Mouse (Mus musculus): ENCODE results near the gene Oxct2b.
"Not testable (repeated sequence)": the region's sequence is repeated elsewhere in the genome, so short reads cannot be mapped to it uniquely, and the experiment has no call there.

The Oxct2b gene

DNA sequence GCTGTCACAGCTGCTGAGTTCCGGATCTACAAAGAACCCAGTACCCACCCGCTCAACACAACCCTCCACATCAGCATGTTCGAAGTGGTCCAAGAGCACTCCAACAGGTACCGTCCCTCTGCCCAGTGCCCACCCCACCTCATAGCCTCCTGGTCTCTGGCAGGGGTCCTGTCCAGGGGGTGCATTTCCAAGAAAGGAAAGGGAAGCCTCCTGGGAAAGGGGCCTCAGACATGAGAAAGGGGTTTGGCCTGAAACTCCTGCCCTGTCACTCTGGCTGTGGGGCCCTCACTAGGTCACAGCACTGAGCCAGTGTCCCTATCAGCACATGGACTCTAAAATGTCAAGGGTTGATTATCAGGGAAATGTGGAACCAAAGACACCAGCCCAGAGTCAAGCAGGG lies 1.4 kb upstream of the Oxct2b start:
- not testable (repeated sequence) for DNase-seq (ENCODE audit: low read depth)

DNA sequence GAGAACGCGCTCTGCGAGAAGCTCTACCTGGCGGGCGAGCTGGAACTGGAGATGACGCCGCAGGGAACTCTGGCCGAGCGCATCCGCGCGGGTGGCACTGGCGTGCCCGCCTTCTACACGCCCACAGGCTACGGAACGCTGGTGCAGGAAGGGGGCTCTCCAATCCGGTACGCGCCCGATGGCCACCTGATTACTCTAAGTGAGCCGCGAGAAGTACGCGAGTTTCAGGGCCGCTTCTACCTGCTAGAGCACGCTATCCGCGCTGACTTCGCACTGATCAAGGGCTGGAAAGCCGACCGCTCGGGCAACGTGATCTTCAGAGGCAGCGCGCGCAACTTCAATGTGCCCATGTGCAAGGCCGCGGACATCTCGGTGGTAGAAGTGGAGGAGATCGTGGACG lies 574 bp downstream of the Oxct2b start:
- DNase-seq (ENCODE audit: low read depth): not testable (repeated sequence)

DNA sequence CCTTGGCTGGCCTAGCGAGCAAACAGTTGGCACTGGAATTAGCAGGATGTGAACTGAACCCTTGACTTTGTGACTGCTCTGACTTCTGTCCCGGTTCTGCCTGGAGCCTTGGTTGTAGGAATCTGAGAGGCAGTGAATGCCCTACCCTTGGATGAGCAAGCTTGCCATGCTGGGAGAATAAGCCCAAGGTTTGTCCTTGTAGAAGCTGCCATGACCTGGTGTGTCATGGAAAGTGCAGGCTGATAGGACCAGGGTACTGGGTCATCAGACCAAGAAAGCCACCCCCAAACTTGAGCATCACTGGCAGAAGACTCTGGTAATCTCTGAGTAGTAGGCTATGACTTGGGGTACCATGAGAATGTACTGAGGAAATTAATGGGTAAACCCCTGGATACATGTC lies 5.2 kb downstream of the Oxct2b start:
- DNase-seq (ENCODE audit: low read depth): no peak

DNA sequence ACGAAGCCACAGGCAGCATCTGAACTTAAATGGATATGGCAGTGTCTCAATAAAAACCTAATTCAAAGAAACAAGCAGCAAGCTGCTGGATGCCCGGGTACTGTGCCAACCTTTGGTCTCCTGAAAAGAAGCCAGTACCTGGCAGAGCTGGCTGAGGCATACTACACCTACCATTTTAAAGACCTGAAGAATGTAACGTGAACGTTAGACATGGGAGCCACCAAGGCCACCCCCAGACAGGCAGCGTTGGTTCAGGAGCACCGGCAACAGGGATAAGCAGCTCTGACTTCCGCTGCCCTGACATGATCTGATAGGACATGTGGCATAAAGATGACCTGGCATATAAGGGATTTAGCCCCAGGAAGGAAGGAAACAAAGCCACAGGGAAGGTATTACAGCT lies 10.6 kb downstream of the Oxct2b start:
- no peak for DNase-seq (ENCODE audit: low read depth)

DNA sequence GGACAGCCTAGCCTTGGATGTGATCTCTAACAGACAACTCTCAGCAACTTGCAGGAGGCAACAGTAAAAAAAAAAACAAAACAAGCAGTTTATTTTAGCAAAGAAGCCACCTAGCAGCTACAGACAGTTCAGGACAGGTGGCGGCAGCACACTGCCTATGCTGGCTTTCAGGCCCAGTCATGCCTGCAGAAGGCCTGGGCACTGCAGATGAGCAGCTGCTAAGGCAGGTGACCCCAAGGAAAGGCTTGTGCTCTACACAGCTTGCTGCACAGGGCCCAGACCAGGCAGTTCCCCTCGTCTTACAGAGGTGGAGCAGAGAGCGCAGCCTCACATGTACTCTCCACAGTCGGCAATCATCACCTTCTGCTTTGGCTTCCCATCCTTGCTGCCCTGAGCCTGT lies 11.0 kb downstream of the Oxct2b start:
- no peak for DNase-seq (ENCODE audit: low read depth)

DNA sequence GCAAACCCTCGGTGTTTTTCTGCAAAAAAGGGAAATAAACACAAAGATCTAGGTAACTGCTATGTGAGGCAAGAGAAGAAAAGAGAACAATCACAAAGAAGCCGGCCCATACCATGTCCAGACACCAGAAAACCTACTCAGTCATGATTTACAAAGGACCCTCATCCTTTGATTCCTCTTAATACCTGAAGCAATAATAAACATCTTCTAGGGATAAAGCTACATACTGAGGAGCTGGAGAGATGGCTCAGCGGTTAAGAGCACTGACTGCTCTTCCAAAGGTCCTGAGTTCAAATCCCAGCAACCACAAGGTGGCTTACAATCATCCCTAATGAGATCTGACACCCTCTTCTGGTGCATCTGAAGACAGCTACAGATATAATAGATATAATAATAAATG lies 21.5 kb downstream of the Oxct2b start:
- no peak for DNase-seq (ENCODE audit: low read depth)

DNA sequence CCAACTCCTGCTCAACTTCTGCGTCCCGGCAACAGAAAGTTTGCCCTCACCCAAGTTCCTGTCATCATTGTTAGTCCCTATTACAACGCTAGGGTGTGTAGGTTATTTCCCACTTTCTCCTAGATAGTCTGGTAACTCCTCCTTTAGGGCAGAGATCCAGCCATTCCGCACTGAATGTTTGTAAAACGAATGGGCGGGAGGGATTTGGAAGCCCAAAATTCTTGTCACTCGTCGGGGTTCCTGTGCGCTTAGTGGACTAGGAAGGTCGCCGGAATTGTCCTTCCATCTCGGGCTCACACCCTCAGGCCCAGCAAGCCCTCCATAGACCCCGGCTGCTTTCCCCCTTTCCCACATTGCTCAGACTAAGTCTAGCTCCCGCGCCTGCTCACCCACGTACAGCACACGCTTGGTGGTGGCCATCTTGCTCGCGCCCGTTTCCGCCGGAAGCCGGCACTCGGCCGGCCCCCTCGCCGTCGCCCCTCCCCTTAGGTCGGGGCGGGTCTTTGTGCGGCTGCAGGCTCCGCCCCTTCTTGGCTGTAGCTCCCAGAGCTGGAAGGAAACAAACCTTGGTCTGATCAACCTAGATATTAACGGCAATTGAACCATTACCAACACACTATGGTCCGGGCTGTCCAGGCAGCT lies 23.6 kb downstream of the Oxct2b start, which contains the start of gene Ppie:
Gene Ppie, minus strand, starts transcription at position 439 of the 642 bp plus-strand sequence.
- DNase-seq (ENCODE audit: low read depth): peak; percentile 97

DNA sequence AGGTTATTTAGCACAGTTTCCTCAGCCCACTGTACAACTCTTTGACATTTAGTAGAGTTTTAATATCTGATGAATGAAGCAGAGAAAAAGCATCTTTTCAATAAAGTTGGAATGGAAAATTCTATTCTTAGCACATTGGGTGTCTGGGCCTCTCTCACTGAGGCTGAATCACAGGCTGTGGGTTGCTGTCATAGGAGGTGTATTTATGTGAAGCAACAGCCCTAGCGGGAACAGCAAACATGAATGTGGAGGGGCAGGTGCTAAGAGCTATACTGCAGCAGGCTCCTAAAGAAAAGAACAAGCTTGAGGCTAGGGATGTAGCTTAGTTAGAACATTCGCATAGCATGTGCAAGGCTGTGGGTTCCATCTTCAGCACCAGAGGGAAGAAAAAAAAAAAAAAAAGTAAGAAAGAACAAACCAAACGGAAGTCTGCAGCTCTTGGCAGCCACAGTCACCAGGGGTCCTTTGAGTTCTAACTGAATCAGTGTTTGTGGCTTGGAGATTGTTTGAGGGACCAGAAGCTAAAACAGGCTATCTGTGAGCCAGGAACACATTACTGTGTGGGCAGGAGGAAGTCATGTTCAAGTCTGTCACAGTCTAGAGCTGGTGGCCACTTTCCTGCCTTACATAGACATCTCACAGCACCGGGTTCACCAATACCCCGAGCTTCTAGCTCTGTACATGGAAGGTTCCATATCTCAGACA lies 31.5 kb downstream of the Oxct2b start:
- peak; percentile 60 for DNase-seq (ENCODE audit: low read depth)

DNA sequence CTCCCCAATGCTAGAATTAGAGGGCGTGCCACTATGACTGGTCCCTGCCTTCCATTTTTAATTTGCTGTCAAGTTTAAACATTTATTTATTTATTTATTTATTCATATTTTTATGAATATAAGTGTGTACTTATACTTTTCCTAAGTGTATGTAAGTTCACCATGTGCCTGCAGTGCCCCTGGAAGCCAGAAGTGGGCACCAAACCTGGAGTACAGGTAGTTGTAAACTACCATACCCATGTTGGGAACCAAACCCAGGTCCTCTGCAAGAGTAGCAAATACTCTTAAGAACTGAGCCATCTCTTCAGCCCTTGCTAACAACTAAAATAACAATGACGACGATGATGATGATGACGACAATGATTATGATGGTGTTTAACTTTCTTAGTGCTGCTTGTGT lies 35.9 kb downstream of the Oxct2b start:
- no peak for DNase-seq (ENCODE audit: low read depth)

DNA sequence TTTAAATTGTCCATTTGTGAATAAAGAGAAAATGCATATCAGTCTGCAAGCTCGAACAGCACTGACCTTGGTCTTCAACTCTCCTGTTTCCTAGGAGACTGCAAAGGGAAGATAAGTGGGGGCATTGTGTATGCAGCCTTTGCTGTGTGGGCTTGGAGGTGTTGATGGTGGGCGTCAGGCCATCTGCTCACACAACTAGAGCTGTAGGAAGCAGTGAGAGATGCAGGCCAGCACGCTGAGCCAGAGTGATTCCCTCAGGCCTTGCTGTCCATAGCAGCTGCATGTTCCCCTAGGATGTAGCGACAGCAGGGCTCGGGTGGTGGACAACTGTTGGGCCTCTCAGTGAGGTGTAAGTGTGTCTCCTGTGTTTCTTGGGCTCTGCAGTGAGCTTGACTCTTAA lies 36.9 kb downstream of the Oxct2b start:
- DNase-seq (ENCODE audit: low read depth): no peak

DNA sequence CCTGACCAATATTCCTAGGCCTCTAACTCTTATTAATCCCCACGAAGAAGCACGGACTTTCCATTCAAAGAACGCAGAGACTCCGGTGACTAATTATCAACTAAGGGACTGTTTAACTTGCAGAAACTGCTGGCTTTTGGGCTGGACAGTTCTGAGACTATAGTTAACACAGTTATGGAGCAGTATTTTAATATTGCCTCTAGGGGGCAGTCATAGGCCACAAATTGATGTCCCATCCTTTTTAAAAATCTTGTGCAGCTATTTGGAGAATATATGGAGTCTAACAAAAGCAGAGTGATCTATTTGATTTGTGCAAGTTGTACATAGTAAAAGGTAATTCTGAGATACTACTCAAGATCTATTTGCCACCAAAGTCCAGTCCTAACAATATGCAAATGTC lies 38.9 kb downstream of the Oxct2b start:
- DNase-seq (ENCODE audit: low read depth): peak; percentile 79

DNA sequence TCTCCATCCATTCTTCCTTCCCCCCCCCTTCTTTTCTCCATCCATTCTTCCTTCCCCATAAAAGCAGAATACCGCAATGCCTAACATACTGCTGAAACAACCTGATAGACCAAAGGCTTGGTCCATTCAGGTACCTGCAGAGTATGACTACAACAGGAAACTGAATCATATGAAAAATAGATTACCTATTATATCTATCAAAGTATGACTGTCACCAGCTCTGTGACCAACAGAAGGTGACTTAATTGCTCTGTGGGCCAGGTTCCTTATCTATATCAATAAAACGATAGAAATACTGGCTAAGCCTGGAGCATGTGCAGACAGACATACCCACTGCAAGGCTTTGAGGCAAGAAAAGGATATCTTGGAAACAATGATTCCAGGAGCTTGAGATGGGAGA lies 39.4 kb downstream of the Oxct2b start:
- no peak for DNase-seq (ENCODE audit: low read depth)

DNA sequence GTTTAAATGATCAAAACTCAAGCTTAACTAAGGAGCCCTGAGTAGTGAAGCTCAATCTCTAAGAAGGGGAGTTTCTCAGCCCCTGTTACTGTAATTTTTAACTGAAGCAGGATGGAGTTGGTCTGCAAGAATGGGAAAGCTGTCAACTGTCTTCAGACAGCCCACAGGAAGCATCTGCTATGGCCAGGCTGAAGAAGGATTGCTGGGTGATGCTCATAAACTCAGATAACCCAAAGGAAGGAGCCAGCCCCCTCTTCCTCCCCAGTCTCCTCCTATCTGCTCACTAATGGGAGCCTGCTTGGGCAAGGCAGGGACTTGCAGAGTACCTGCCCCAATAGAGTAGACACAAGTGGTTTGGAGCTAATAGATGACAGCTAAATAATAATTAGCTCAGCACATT lies 39.8 kb downstream of the Oxct2b start:
- DNase-seq (ENCODE audit: low read depth): no peak

DNA sequence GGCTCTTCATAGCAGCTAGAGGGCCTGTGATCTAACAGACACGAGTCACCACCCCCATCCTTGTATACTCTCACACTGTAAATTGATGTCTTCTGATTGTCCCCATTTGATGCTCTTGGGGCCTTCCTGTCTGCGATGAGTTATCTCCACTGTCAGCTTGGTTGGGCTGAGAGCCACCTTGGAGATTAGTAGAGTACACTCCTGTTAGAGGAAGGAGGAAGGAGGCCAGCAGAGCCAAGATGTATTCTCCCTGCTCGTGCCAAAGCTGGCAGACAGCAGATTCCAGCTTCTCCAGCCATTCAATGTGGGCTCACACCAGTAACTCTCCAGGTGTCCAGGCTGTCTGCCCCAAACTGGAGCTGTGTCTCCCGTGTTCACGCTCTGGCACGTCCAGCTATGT lies 44.5 kb downstream of the Oxct2b start:
- DNase-seq (ENCODE audit: low read depth): no peak

DNA sequence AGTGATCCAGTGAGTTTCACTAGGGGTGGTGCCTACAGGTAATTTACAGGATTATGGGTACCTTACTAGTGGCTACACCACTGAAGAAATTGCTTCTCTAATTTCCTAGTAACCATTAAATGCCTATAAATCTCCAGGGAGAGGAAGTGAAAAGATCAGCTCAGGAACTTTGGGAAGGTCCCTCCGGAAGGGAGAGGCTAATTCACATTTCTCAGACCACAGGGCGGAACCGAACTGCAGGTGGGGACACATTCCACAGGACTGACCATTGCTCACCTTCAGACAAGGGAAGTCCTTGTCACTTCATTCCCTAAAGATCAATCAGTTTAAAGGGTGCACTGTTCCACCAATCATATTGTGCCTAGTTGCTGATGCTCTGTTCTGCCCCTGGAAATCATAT lies 45.2 kb downstream of the Oxct2b start:
- DNase-seq (ENCODE audit: low read depth): not testable (repeated sequence)

DNA sequence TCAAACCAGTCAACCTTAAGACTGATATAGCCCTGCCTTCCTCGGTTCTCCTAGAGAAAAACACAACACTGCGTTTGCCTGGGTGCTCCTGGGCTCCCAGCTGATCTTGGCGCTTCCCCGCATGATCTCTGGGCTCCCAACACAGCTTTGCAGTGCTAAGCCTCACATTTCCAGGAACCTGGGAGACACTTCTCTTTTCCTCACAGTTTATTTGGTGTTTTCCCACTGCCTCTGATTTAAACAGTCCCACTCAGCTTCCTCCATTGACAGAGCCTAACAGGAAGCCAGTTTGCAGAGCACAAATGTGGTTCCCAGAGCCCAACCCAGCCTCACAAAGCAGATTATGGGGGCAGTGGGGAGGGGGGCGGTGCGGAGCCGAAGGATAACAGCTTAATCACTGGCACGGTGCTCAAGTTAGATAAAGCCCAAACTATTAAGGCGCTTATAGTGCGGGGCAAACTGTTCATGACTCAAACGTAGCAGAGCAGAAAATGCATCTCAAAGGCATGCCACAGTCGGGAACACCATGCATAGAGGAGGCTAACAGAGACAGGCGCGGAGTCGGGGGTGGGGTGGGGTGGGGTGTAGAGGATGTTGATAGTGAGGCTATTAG lies 46.3 kb downstream of the Oxct2b start:
- DNase-seq (ENCODE audit: low read depth): no peak

DNA sequence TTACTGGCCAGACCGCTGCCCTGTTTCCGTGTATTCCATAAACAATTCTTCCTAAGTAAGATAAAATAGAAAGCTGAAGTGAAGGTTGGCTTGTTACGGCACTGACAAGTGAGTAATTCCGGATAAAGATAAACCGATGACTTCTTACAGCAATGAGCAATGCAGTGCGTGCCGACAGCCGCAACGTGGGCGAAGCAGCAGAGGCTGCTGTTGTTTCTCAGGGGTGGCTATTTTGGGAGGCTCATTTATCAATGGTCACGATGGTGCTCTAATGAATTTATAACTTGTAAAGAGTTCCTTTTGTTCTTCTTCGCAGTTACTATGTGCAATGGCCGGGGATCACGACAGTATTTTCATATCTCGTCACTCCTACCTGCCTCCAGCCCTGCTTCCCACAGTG lies 48.1 kb downstream of the Oxct2b start:
- no peak for DNase-seq (ENCODE audit: low read depth)
